Mouse (Mus musculus) hindbrain, embryonic 12.5 days (tissue): ENCODE results near the gene Prc1. TPM values are rescaled to one million over a fixed set of nuclear protein-coding genes. Genes with fewer than 3 reads are reported as not detected.
A peak's percentile ranks its signal among the peaks of the same experiment; 100 is the strongest.

Experiments
- ATAC-seq: fragments of 200-750 bp; cut with Nextera tagmentation; 2 replicates; pipeline ENCODE4 v1.8.0; 2017; ENCODE audit warnings: moderate TSS enrichment; ENCODE audit not compliant: low FRiP score
- H3K27ac ChIP-seq: fragments of 300-500 bp; sonication (generic); 2 replicates; pipeline ENCODE4 v1.5.1; 2016; ENCODE audit warnings: mild to moderate bottlenecking
- H3K27me3 ChIP-seq: fragments of 300-500 bp; sonication (generic); 2 replicates; pipeline ENCODE4 v1.6.1; 2016; ENCODE audit warnings: mild to moderate bottlenecking
- H3K36me3 ChIP-seq: fragments of 300-500 bp; sonication (generic); 2 replicates; pipeline ENCODE4 v1.6.1; 2016; ENCODE audit warnings: mild to moderate bottlenecking
- H3K4me1 ChIP-seq: fragments of 300-500 bp; sonication (generic); 2 replicates; pipeline ENCODE4 v1.6.1; 2016
- H3K4me2 ChIP-seq: fragments of 300-500 bp; sonication (generic); replicated peaks from 2 replicates; pipeline ENCODE4 v1.6.1; 2016; ENCODE audit warnings: mild to moderate bottlenecking
- H3K4me3 ChIP-seq: fragments of 300-500 bp; sonication (generic); 2 replicates; pipeline ENCODE4 v1.5.1; 2016; ENCODE audit warnings: mild to moderate bottlenecking
- H3K9ac ChIP-seq: fragments of 300-500 bp; sonication (generic); 2 replicates; pipeline ENCODE4 v1.6.1; 2016; ENCODE audit warnings: mild to moderate bottlenecking, moderate library complexity
- H3K9me3 ChIP-seq: fragments of 300-500 bp; sonication (generic); replicated peaks from 2 replicates; pipeline ENCODE4 v1.6.1; 2016; ENCODE audit warnings: mild to moderate bottlenecking
- WGBS: fragments of 180-500 bp; shearing (Covaris S2); methylation state at CpG from one replicate; pipeline ENCODE4 v1.1.7; 2016; 5-methylcytosine and 5-hydroxymethylcytosine counted together
- polyA plus RNA-seq: library from polyadenylated mRNA; unstranded; fragments of >200 nt; fragmentation: Nextera tagmentation; extraction: Ambion mirVana; gene quantifications from 2 replicates; pipeline ENCODE4 v1.2.1, GENCODE M21; 2016

Prc1 gene
- polyA plus RNA-seq, 1 experiment from 2014 or later: 117 TPM

DNA sequence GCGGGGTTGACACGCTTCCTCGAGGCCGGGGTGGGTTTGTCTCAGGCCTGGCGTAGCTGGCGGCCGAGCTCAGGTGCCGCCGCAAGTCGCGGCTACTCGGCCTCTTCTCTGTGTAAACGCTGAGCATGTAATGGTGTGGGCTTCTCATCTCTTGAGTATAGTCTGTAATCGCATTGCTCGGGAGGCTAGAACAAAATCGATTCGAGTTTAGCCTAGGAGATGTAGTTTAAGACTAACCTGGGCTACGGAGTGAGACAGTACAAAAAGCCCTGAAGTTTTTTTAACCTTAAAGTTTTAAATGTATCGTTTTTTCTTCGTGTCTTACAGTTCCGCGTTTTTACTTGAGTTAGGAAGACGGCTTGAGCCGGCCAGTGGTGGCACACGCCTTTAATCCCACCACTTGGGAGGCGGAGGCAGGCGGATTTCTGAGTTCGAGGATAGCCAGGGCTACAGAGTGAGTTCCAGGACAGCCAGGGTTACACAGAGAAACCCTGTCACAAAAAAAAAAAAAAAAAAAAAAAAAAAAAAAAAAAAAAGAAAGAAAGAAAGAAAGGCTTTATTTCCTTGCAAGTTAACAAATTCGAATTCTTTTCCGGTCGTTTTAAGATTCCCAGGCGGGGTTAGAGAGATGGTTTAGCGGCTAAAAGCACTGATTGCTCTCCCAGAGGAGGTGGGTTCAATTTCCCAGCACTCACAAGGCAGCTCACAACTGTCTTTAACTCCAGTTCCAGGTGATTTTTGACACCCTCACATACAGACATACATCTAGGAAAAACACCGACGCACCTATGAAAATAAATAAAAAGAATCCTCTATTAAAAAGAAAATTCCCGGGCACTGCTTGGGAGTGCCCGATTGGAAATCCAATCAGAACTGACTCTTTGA is 756 bp downstream of the Prc1 start:
- peak overlapping the region; percentile 70 for H3K9ac ChIP-seq
- whole genome bisulfite sequencing: 10% methylated on average over 37 of the region's 37 CpGs
- H3K4me2 ChIP-seq: peak overlapping the region; percentile 75
- ATAC-seq: no peak; the same call in 1 of the 2 replicates
- H3K27me3 ChIP-seq: no peaks in the 10 kb centered on the region
- H3K9me3 ChIP-seq: no peaks in the 10 kb centered on the region
- H3K4me3 ChIP-seq: peak overlapping the region; percentile 60
- H3K36me3 ChIP-seq: peaks cover 13% of the 10 kb centered on the region
- H3K4me1 ChIP-seq: peaks cover 6% of the 10 kb centered on the region; the same call in 1 of the 2 replicates
- peak overlapping the region; percentile 66; the same call in 1 of the 2 replicates for H3K27ac ChIP-seq

DNA sequence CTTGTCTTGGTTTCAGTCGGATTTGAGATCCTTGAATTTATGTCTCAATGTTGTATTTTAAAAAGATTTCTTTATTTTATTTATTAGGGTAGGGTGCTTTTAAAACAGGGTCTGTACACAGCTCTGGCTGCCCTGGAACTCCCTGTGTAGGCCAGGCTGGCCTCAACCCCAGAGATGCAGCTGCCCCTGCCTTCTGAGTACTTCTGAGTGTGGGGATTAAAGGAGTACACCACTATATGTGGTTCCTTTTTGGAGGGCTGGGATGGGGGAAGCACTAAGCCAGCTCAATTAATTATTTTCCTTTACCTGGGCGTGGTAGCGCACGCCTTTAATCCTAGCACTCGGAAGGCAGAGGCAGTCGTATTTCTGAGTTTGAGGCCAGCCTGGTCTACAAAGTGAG is 2.2 kb downstream of the Prc1 start:
- WGBS: 96% methylated on average over 6 of the region's 6 CpGs
- H3K27ac ChIP-seq: no peak overlapping the region
- H3K9ac ChIP-seq: no peak overlapping the region
- H3K4me1 ChIP-seq: peaks cover 6% of the 10 kb centered on the region; the same call in 1 of the 2 replicates
- H3K36me3 ChIP-seq: peaks cover 12% of the 10 kb centered on the region
- no peaks in the 10 kb centered on the region for H3K9me3 ChIP-seq
- H3K4me3 ChIP-seq: 0 out of 2 replicates have a peak overlapping the region, but pooled peaks have one; percentile 2
- H3K4me2 ChIP-seq: peak overlapping the region; percentile 75; the same call in 1 of the 2 replicates
- no peaks in the 10 kb centered on the region for H3K27me3 ChIP-seq
- no peak for ATAC-seq

DNA sequence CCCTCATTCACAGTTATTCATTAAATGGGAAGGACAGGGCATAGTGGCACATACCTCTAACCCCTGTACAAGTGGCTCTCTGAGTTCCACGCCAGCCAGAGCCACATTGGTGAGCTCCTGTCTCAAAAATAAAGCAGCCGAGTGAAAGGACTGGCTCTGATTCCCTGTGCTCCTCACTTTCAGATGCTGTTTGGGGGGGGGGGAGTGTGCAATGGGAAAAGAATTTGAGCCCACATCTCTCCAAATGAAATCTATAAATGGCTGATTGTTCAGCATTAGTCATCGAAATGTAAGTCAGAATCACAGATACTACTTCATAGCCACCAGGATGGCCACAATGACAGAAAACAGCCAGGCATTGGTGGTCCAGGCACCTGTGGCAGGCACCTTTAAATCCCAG is 2.8 kb downstream of the Prc1 start:
- 84% methylated on average over 3 of the region's 3 CpGs for WGBS

DNA sequence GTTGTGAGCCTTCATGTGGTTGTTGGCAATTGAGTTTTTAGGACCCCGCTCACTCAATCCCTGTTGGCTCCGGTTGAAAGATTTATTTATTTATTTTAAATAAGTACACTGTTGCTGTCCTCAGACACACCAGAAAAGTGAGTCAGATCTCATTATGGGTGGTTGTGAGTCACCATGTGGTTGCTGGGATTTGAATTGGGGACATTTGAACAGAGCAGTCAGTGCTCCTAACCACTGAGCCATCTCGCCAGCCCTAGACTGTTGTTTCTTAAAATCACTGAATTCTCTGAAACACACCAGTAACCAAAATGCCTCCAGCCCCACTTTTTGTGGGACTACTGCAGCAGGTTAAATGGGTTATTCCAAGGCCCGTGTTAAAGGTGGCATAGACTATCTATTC is 4.5 kb downstream of the Prc1 start:
- peaks cover 22% of the 10 kb centered on the region for H3K36me3 ChIP-seq
- ATAC-seq: no peak
- H3K4me2 ChIP-seq: no peak overlapping the region
- H3K4me3 ChIP-seq: no peak overlapping the region
- no peak overlapping the region for H3K27ac ChIP-seq
- H3K4me1 ChIP-seq: peaks cover 6% of the 10 kb centered on the region; the same call in 1 of the 2 replicates
- no peaks in the 10 kb centered on the region for H3K9me3 ChIP-seq
- no peaks in the 10 kb centered on the region for H3K27me3 ChIP-seq
- WGBS: 96% methylated on average over 4 of the region's 4 CpGs
- no peak overlapping the region for H3K9ac ChIP-seq

More for the DNA sequence above, 2.8 kb downstream of the Prc1 start:
- Histone ChIP-seq H3K4me1 (peaks cover 6% of the 10 kb centered on the region; the same call in 1 of the 2 replicates), H3K36me3 (peaks cover 17% of the 10 kb centered on the region), H3K27me3 (no peaks in the 10 kb centered on the region), H3K4me2 (no peak overlapping the region), H3K9ac (0 out of 2 replicates have a peak overlapping the region, but pooled peaks have one; percentile 8), H3K27ac (no peak overlapping the region), H3K9me3 (no peaks in the 10 kb centered on the region), H3K4me3 (no peak overlapping the region)
- ATAC-seq: no peak

DNA sequence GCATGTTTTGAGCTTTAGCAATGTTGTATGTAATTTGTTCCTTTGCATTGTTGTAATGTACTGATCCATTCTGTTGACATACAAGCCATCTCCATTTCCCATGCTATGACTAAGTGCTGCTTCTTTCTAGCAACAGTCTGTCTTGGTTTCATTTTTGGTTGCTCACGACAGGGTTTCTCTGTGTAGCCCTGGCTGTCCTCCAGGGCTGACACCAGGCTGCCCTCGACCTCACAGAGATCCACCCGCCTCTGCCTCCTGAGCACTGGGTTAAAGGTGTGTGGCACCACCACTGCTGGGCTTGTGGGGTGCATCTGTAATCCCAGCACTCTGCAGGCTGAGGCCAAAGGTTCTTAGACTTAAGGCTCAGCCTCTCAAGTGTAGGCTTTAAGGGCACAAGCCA is 5.3 kb downstream of the Prc1 start:
- 97% methylated on average over 3 of the region's 3 CpGs for WGBS

DNA sequence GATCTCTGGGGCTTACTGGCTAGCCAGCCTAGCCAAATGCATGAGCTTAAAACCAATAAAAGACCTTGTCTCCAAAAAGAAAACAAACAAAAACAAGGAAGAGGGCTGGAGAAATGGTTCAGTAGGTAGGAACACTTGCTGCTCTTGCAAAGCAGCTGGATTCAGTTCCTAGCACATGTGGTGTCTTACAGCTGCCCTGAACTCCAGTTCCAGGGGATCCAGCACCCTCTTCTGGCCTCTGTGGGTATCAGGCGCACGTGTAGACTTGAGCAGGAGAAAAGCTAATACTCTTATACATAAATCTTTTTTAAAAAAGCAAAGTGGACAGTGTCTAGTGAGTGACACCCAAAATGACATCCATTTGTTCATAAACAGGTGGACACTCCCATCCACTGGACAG is 7.3 kb downstream of the Prc1 start:
- H3K9ac ChIP-seq: no peak overlapping the region
- ATAC-seq: no peak
- no peak overlapping the region for H3K27ac ChIP-seq
- H3K27me3 ChIP-seq: no peaks in the 10 kb centered on the region
- H3K9me3 ChIP-seq: no peaks in the 10 kb centered on the region
- peaks cover 3% of the 10 kb centered on the region; the same call in 1 of the 2 replicates for H3K4me1 ChIP-seq
- no peak overlapping the region for H3K4me3 ChIP-seq
- WGBS: 91% methylated on average over 2 of the region's 2 CpGs
- H3K4me2 ChIP-seq: no peak overlapping the region
- H3K36me3 ChIP-seq: peaks cover 47% of the 10 kb centered on the region

More for the DNA sequence above, 5.3 kb downstream of the Prc1 start:
- H3K4me3 ChIP-seq: no peak overlapping the region
- peaks cover 28% of the 10 kb centered on the region for H3K36me3 ChIP-seq
- no peak overlapping the region for H3K4me2 ChIP-seq
- H3K4me1 ChIP-seq: peaks cover 6% of the 10 kb centered on the region; the same call in 1 of the 2 replicates
- no peaks in the 10 kb centered on the region for H3K27me3 ChIP-seq
- H3K27ac ChIP-seq: no peak overlapping the region
- H3K9me3 ChIP-seq: no peaks in the 10 kb centered on the region
- ATAC-seq: no peak
- no peak overlapping the region for H3K9ac ChIP-seq

DNA sequence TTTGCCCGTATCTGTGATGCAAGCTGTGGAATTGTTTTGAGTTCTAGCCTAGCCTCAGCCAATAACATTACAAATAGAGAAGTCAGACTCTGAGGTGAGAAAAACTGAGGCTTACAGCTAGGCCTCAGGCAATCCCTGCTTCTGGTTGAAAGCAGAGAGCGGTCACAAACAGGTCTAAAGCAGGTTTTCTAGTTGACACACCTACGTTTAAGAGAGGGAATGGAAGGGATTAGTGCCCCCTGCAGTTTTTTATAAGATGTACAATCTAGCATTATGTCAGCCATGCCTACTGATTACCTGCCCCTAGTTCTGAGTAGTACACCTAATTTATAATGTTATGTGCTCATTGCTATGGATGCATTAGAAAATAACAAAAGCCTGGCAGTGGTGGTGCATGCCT is 13.5 kb downstream of the Prc1 start:
- peaks cover 77% of the 10 kb centered on the region for H3K36me3 ChIP-seq
- no peak overlapping the region for H3K4me2 ChIP-seq
- no peaks in the 10 kb centered on the region for H3K4me1 ChIP-seq
- H3K27ac ChIP-seq: no peak overlapping the region
- no peak overlapping the region for H3K4me3 ChIP-seq
- WGBS: 85% methylated on average over 3 of the region's 3 CpGs
- no peak overlapping the region for H3K9ac ChIP-seq
- no peaks in the 10 kb centered on the region for H3K27me3 ChIP-seq
- no peak for ATAC-seq
- H3K9me3 ChIP-seq: no peaks in the 10 kb centered on the region

DNA sequence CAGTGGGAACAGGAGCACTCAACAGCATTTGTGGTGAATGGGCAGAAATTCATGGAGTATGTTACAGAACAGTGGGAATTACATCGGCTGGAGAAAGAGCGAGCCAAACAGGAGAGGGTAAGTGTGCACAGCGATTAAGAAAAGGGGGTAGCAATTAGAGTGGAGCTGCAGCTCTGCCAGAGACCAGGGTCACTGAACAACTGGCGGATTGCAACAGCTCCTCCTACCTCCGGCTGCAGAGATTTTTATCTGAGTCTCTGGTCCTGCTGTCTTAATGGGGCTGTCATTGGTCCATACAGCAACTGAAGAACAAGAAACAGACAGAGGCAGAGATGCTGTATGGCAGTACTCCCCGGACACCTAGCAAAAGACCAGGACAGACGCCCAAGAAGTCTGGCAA is 16.5 kb downstream of the Prc1 start:
- WGBS: 87% methylated on average over 7 of the region's 7 CpGs
- Histone ChIP-seq H3K36me3 (peaks cover 84% of the 10 kb centered on the region), H3K27ac (no peak overlapping the region), H3K27me3 (no peaks in the 10 kb centered on the region), H3K9me3 (no peaks in the 10 kb centered on the region), H3K4me2 (no peak overlapping the region), H3K9ac (no peak overlapping the region), H3K4me3 (no peak overlapping the region), H3K4me1 (no peaks in the 10 kb centered on the region)
- ATAC-seq: no peak

DNA sequence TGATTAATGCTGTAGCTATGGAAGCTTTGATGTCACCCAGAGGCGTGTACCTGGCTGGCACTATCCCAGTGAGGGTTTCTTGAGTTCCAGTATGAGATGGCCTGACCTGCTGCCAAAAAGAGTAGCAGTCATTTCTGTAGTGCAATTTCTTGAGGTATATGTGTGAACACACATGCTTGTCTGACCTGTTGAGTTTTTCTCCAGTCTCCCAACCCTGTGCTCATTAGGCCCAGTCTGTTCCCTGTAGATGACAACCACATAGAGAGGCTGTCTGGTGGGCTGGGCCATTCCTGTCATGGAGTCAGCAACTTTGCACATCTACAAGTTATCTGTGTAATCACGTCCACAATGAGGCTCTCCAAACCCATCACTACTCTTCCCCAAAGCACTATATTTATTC is 21.5 kb downstream of the Prc1 start:
- Histone ChIP-seq H3K9me3 (no peaks in the 10 kb centered on the region), H3K4me1 (no peaks in the 10 kb centered on the region), H3K27ac (no peak overlapping the region), H3K4me3 (no peak overlapping the region), H3K9ac (no peak overlapping the region), H3K36me3 (peaks cover 76% of the 10 kb centered on the region), H3K27me3 (no peaks in the 10 kb centered on the region), H3K4me2 (no peak overlapping the region)
- WGBS: 86% methylated on average over 2 of the region's 2 CpGs
- ATAC-seq: no peak

DNA sequence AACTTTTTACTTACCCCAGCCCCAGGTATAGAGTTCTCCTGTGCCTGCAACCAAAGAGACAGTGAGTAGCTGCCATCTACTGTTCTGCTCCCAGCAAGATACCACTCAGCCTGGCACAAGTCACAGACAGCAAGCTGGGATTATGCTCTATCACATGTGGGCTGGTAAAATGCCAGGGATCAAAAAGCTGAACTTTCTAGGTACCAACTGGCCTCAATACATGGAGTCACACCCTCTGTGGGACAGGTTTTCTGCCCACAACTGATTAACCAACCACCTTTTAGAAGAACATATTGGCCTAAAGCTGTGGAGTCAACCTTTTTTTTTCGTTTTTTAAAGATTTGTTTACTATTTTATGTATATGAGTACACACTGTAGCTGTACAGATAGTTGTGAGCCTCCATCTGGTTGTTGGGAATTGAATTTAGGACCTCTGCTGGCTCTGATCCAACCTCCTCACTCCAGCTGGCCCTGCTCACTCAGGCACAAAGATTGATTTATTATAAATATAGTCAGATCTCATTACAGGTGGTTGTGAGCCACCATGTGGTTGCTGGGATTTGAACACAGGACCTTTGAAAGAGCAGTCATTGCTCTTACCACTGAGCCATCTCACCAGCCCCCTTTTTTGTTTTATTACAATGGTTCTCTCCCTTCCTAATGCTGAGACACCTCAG is 23.3 kb downstream of the Prc1 start:
- Histone ChIP-seq H3K4me2 (no peak overlapping the region), H3K27me3 (no peaks in the 10 kb centered on the region), H3K27ac (no peak overlapping the region), H3K4me3 (no peak overlapping the region), H3K9ac (no peak overlapping the region), H3K36me3 (peaks cover 63% of the 10 kb centered on the region), H3K9me3 (no peaks in the 10 kb centered on the region), H3K4me1 (no peaks in the 10 kb centered on the region; the same call in 1 of the 2 replicates)
- 78% methylated on average over 1 of the region's 1 CpGs for WGBS
- ATAC-seq: no peak

DNA sequence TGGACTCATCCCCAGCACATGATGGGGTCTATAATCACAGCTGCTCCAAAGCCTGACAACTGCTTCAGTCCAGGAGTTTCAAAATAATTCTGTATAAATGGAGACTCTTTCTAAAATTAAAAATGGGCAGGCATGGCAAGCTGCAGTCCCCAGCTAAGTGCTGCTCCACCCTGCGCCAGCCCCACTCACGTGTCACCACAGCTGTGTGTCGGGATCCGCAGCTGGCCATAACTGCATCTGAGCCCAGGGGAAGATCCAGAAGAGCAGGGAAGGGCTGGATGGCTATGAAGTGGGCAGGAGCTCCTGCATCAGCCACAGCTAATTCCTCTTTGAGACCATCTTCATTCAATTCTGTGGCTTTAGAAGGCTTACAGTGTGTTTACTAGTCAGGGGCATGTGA is 24.4 kb downstream of the Prc1 start:
- H3K4me2 ChIP-seq: no peak overlapping the region
- 91% methylated on average over 4 of the region's 4 CpGs for WGBS
- ATAC-seq: no peak
- H3K9me3 ChIP-seq: no peaks in the 10 kb centered on the region
- no peaks in the 10 kb centered on the region for H3K27me3 ChIP-seq
- no peak overlapping the region for H3K27ac ChIP-seq
- no peak overlapping the region for H3K9ac ChIP-seq
- H3K4me3 ChIP-seq: no peak overlapping the region
- peaks cover 53% of the 10 kb centered on the region for H3K36me3 ChIP-seq
- H3K4me1 ChIP-seq: peaks cover 9% of the 10 kb centered on the region

DNA sequence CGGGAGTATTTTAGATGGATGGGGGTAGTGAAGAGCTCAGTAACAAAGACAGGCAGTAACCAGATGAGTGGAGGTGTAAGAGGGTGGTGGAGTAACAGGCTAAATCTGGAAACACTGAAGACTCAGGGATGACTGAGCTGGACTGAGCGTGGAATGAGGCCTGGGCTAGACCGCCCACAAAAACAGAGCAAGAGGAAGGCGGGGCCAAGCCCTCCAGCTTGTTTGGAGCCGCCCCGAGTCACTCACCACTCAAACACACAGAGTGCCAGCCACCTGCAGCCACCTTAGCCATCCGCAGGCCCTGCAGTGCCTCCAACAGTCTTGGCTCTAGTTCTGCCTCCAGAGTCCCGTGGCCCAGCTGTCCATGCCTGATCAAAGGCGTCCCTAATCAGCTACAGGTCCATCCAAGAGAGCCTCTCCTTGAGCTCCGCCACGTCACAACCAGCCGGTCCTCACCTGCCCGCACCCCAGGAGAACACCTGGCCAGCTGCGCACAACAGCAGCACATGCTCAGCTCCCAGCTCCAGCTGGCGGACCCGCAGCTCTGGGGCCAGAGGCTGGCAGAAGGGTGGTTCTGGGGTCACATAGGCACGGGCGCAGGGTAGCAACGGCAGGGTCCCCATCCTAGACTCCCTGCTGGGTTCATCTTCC is 25.7 kb downstream of the Prc1 start:
- Histone ChIP-seq H3K9ac (no peak overlapping the region), H3K36me3 (peaks cover 41% of the 10 kb centered on the region), H3K27me3 (no peaks in the 10 kb centered on the region), H3K4me2 (no peak overlapping the region), H3K9me3 (no peaks in the 10 kb centered on the region), H3K27ac (no peak overlapping the region), H3K4me1 (peaks cover 9% of the 10 kb centered on the region), H3K4me3 (no peak overlapping the region)
- ATAC-seq: no peak
- 86% methylated on average over 19 of the region's 19 CpGs for WGBS
